Mouse (Mus musculus) thymus, postnatal 0 days (tissue): Measurements from ENCODE around the gene P2rx3. TPM values are rescaled to one million over a fixed set of nuclear protein-coding genes. Genes with fewer than 3 reads are reported as not detected.
A peak's percentile ranks its signal among the peaks of the same experiment; 100 is the strongest.

Source experiments
- DNase-seq: peaks from one replicate; pipeline ENCODE4 v3.0.0-alpha.2; 2015; ENCODE audit warnings: low spot score
- polyA plus RNA-seq: library from polyadenylated mRNA; unstranded; fragments of >200 nt; fragmentation: Nextera tagmentation; extraction: Ambion mirVana; gene quantifications from 2 replicates; pipeline ENCODE4 v1.2.1, GENCODE M21; 2015

Gene P2rx3
- polyA plus RNA-seq, 1 experiment from 2014 or later, result 0.30 TPM

- no peak for DNase-seq
These were observed 40.9 kb downstream of the P2rx3 start for GRCm38 (mm10) chr2:84996376-84996775.

GRCm38 (mm10) chr2:84987930-84988329 is 49.3 kb downstream of the P2rx3 start, which contains the start of gene Prg3:
Prg3 (plus strand) TSS chr2:84988215.
- no peak for DNase-seq

GRCm38 (mm10) chr2:84980188-84980587 is 57.1 kb downstream of the P2rx3 start, which contains the start of gene Prg2:
Prg2 (plus strand) TSS chr2:84980461.
- no peak for DNase-seq

- DNase-seq, result no peak
These were observed 61.7 kb downstream of the P2rx3 start for GRCm38 (mm10) chr2:84975580-84975979.

- no peak for DNase-seq
These were observed 69.8 kb downstream of the P2rx3 start for GRCm38 (mm10) chr2:84967318-84967991.

- DNase-seq, result peak; percentile 68
These were observed 73.0 kb downstream of the P2rx3 start for GRCm38 (mm10) chr2:84964111-84964801.

GRCm38 (mm10) chr2:84962906-84963507 is 74.3 kb downstream of the P2rx3 start:
- DNase-seq, result no peak

- DNase-seq, result no peak
These were observed 75.4 kb downstream of the P2rx3 start for GRCm38 (mm10) chr2:84961901-84962300.

GRCm38 (mm10) chr2:84961300-84961699 is 76.0 kb downstream of the P2rx3 start:
- DNase-seq, result no peak

GRCm38 (mm10) chr2:84958588-84959264 is 78.5 kb downstream of the P2rx3 start:
- DNase-seq, result no peak

- peak; percentile 67 for DNase-seq
These were observed 81.0 kb downstream of the P2rx3 start for GRCm38 (mm10) chr2:84956274-84956673.

GRCm38 (mm10) chr2:84955435-84955834 is 81.8 kb downstream of the P2rx3 start:
- DNase-seq, result no peak

- no peak for DNase-seq
These were observed 84.6 kb downstream of the P2rx3 start for GRCm38 (mm10) chr2:84952693-84953092.

GRCm38 (mm10) chr2:84952251-84952650 is 85.0 kb downstream of the P2rx3 start:
- DNase-seq, result no peak

GRCm38 (mm10) chr2:84951027-84951426 is 86.2 kb downstream of the P2rx3 start:
- no peak for DNase-seq

- no peak for DNase-seq
These were observed 88.5 kb downstream of the P2rx3 start for GRCm38 (mm10) chr2:84948721-84949120.

Other genes starting within 250 kb of the P2rx3 start
- gene Ube2l6, start 238.6 kb downstream of the P2rx3 start, polyA plus RNA-seq, result 39.1 and 45.5 TPM in 2 replicates
- gene Smtnl1, start 214.8 kb downstream of the P2rx3 start, polyA plus RNA-seq, result 0.38 and 0.44 TPM in 2 replicates
- 35.6 and 38.9 TPM in 2 replicates for gene Timm10, start 210.5 kb downstream of the P2rx3 start, polyA plus RNA-seq
- gene Slc43a1, start 198.6 kb downstream of the P2rx3 start, polyA plus RNA-seq, result 19.7 and 22.7 TPM in 2 replicates
- gene Rtn4rl2, start 150.8 kb downstream of the P2rx3 start, polyA plus RNA-seq, result 0.10 and 0.22 TPM in 2 replicates
- gene Slc43a3, start 100.9 kb downstream of the P2rx3 start, polyA plus RNA-seq, result 29.1 and 30.0 TPM in 2 replicates
- gene Prg2, start 57.0 kb downstream of the P2rx3 start, polyA plus RNA-seq, result 3.0 and 4.2 TPM in 2 replicates
- 0.78 and 1.4 TPM in 2 replicates for gene Prg3, start 49.2 kb downstream of the P2rx3 start, polyA plus RNA-seq
- 221 and 245 TPM in 2 replicates for gene Ssrp1, start 228 bp downstream of the P2rx3 start, polyA plus RNA-seq
- 8.1 and 8.5 TPM in 2 replicates for gene Tnks1bp1, start 10.6 kb upstream of the P2rx3 start, polyA plus RNA-seq
- 19.6 and 19.9 TPM in 2 replicates for gene Aplnr, start 98.8 kb upstream of the P2rx3 start, polyA plus RNA-seq
- gene Lrrc55, start 159.7 kb upstream of the P2rx3 start, polyA plus RNA-seq, result 0.13 and 0.17 TPM in 2 replicates